Mouse (Mus musculus): Measurements from ENCODE around the gene Adgrb3. TPM values are rescaled to one million over a fixed set of nuclear protein-coding genes. Genes with fewer than 3 reads are reported as not detected.
A peak's percentile ranks its signal among the peaks of the same experiment; 100 is the strongest.

Adgrb3 gene
- polyA plus RNA-seq, 1 experiment = 54.7 TPM

DNA sequence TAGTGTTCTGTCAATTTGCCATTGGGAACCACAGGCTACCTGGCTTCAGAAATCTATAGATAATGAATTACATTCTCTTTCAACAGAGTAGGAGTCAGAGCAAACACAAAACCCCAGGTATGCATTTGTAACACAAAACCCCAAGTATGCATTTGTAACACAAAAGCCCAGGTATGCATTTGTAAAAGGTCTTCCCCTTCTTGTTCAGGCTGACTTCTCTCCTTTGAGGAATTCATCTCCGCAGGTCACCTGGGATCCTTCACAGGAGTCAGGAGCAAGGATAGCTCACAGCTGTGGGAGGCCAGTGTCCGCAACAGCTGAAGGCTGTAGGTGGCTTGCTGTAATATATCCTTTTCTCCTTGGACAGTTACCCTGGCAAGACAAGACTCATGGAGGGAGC lies 647.6 kb downstream of the Adgrb3 start:
- WGBS = 87% methylated on average over 2 of the region's 2 CpGs

DNA sequence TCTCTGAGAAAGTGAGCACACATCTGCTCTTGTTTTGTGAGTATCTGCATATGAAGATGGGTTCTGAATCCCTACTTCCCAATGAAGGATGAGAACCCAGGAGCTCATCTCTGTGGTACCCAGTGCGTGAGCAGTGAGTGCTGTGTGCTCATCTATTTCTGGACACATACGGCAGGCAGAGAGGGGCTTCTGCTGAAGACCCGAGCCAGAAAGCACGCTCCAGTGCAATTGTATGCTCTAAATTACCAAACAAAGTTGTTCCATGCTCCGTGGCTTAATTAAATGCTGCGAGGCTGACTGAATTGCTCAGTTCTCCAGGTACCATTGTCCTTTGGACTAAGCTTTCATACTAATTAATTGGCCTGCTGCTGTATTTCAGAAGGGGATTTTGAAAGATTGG lies 648.9 kb downstream of the Adgrb3 start:
- H3K4me3 ChIP-seq (replicated peaks; ENCODE audit: insufficient read depth, low read depth, low read length) = no peak overlapping the region
- TF ChIP-seq POLR2A (IDR thresholded peaks at IDR 0.05; ENCODE audit: borderline replicate concordance, insufficient read depth, low read length) (no peak), CTCF (IDR thresholded peaks at IDR 0.05; ENCODE audit: borderline replicate concordance, insufficient read depth, low read depth, low read length) (no peak)
- DNase-seq = no peak
- H3K27me3 ChIP-seq (ENCODE audit: control insufficient read depth, insufficient read depth, low read length) = no peaks in the 10 kb centered on the region
- WGBS = 54% methylated on average over 6 of the region's 6 CpGs
- H3K27ac ChIP-seq (ENCODE audit: insufficient read depth, low read length) = no peak overlapping the region
- peaks cover 11% of the 10 kb centered on the region for H3K4me1 ChIP-seq (ENCODE audit: control insufficient read depth, insufficient read depth, low read length)

More for the DNA sequence above, 647.6 kb downstream of the Adgrb3 start:
- TF ChIP-seq POLR2A (IDR thresholded peaks at IDR 0.05; ENCODE audit: borderline replicate concordance, insufficient read depth, low read length) (no peak), CTCF (IDR thresholded peaks at IDR 0.05; ENCODE audit: borderline replicate concordance, insufficient read depth, low read depth, low read length) (no peak)
- DNase-seq = no peak
- Histone ChIP-seq H3K4me3 (replicated peaks; ENCODE audit: insufficient read depth, low read depth, low read length) (no peak overlapping the region), H3K27me3 (ENCODE audit: control insufficient read depth, insufficient read depth, low read length) (no peaks in the 10 kb centered on the region), H3K27ac (ENCODE audit: insufficient read depth, low read length) (no peak overlapping the region), H3K4me1 (ENCODE audit: control insufficient read depth, insufficient read depth, low read length) (peaks cover 13% of the 10 kb centered on the region)

DNA sequence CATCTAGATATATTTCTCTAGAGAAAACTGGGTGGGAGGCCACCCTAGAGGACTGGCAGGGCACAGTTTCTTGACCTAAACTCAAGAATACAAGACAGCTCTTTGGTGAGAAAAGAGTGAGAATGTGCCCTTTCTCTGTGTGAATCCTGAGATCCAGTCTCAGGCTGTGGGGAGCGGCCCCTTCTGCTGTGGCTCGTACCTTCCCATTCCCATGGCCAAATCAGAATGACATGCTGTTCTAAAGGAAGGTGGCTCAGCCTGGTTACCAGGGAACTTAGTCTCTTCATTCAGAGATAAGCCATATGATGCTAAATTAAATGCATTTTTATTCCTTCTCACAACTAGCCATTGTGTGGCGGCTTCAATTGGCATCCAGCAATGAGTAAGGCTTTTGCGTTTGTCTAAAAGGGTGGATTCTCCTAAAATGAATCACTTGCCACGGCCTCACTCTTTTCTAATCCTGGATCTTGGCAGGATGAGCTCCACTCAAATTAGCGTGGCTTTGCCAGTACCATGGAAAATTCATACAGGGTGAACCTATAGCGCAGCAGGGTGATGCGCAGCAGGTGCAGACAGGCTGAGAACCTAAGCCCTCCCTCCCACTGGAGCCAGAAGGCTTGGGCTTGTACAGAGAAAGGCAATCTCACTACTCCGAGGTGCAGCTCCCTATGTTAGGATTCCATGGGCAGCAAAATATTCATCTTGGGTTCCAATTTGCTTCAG lies 649.5 kb downstream of the Adgrb3 start:
- 15% methylated on average over 9 of the region's 9 CpGs for WGBS
- TF ChIP-seq POLR2A (IDR thresholded peaks at IDR 0.05; ENCODE audit: borderline replicate concordance, insufficient read depth, low read length) (no peak), CTCF (IDR thresholded peaks at IDR 0.05; ENCODE audit: borderline replicate concordance, insufficient read depth, low read depth, low read length) (no peak)
- Histone ChIP-seq H3K27ac (ENCODE audit: insufficient read depth, low read length) (no peak overlapping the region), H3K4me1 (ENCODE audit: control insufficient read depth, insufficient read depth, low read length) (peaks cover 11% of the 10 kb centered on the region), H3K4me3 (replicated peaks; ENCODE audit: insufficient read depth, low read depth, low read length) (no peak overlapping the region), H3K27me3 (ENCODE audit: control insufficient read depth, insufficient read depth, low read length) (no peaks in the 10 kb centered on the region)
- peak; percentile 47 to 70 for DNase-seq

DNA sequence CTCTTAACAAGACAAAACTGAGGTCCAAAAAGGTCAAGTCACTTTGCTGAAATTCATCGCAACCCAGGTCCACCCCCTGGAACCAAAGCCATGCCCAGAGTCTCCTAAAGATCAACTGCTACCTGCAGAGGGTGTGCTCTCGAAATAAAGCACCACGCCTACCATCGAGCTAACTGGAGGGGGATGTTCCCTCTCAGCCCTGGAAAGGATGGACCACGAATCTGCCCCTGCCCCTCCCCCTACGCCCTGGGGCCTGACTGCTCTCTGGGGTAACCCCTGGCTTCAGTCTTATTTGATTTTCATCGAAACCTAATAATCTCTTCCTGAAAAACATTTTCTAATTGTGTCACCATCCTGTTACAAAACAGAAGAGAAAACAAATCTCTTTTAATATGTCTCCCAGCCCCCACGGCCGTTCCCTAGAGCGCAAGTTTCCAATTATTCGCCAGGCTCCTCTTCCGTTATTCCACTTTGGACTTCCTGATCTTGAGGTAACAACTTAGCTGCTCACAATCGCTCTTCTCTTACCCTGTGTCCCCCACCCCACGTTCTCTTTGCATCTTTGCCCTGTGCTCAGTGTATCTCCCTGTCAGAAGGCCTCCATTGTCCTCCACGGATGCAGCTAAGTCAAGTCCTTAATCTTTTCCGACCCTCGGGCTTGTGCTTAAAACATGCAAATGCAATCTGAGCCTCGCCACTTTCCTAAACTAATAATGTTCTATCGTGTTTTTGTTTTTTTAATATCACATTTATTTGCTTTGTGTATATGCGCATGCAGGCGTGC lies 651.0 kb downstream of the Adgrb3 start:
- Histone ChIP-seq H3K27ac (ENCODE audit: insufficient read depth, low read length) (no peak overlapping the region), H3K27me3 (ENCODE audit: control insufficient read depth, insufficient read depth, low read length) (no peaks in the 10 kb centered on the region), H3K4me1 (ENCODE audit: control insufficient read depth, insufficient read depth, low read length) (peaks cover 11% of the 10 kb centered on the region), H3K4me3 (replicated peaks; ENCODE audit: insufficient read depth, low read depth, low read length) (no peak overlapping the region)
- no peak for DNase-seq
- WGBS = 79% methylated on average over 21 of the region's 21 CpGs
- TF ChIP-seq CTCF (IDR thresholded peaks at IDR 0.05; ENCODE audit: borderline replicate concordance, insufficient read depth, low read depth, low read length) (no peak), POLR2A (IDR thresholded peaks at IDR 0.05; ENCODE audit: borderline replicate concordance, insufficient read depth, low read length) (no peak)

DNA sequence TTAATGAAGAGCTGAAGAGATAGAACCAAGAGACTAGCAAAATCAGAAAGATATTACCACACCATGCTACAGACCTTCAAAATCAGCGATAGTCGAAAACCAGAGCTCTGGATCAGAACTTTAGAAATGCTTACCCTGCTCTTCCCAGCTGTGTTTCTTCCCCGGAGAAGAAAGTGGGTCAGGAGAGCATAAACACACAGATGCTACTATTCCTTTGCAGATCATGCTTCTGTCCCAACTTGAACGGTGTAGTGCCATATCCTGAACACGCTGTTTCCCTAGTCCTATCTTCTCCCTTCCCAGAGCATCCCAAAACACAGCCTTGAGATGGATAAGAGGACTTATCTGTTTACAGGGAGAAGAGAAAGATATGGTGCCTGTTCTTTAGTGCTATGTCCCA lies 662.4 kb downstream of the Adgrb3 start:
- WGBS = 72% methylated on average over 5 of the region's 5 CpGs
- TF ChIP-seq CTCF (IDR thresholded peaks at IDR 0.05; ENCODE audit: borderline replicate concordance, insufficient read depth, low read depth, low read length) = no peak
- no peak for TF ChIP-seq POLR2A (IDR thresholded peaks at IDR 0.05; ENCODE audit: borderline replicate concordance, insufficient read depth, low read length)
- DNase-seq = no peak
- Histone ChIP-seq H3K27ac (ENCODE audit: insufficient read depth, low read length) (no peak overlapping the region), H3K4me3 (replicated peaks; ENCODE audit: insufficient read depth, low read depth, low read length) (no peak overlapping the region), H3K4me1 (ENCODE audit: control insufficient read depth, insufficient read depth, low read length) (peaks cover 15% of the 10 kb centered on the region), H3K27me3 (ENCODE audit: control insufficient read depth, insufficient read depth, low read length) (no peaks in the 10 kb centered on the region)

DNA sequence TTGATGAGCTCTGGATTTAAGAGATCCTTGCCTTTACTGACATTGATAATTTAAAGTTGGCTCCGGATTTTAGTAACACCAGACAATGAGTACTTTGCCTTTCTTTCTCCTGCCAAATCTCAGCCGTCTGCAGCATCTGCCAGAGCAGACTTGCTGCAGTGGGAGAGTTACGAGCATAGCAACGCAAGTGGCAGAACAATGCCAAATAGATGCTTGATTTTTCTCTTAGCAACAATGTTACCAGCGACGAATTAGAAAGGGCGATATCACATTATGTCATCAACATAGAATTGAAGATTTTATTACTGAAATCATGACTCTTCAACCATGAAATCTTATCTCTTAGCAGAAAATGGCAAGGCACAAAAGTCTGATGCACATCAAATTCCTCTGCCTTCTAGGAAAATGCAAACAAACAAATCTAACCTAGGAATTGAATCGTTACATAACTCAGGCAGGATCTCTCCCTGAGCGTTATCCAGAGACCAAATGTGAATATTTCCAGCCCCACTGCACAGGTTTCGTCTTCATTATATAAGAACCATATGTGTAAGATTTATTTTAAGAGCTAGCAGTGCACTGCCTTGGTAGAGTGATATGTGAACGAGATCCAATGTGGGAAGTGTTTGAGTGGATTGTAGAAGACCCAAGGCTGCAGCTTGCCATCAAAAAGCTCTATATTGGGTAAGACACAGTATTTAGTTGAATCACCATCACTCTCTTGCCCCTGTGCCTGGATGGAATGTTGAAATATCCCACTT lies 663.3 kb downstream of the Adgrb3 start:
- Histone ChIP-seq H3K4me1 (ENCODE audit: control insufficient read depth, insufficient read depth, low read length) (peaks cover 10% of the 10 kb centered on the region; the same call in 1 of the 2 replicates), H3K4me3 (replicated peaks; ENCODE audit: insufficient read depth, low read depth, low read length) (no peak overlapping the region), H3K27ac (ENCODE audit: insufficient read depth, low read length) (no peak overlapping the region), H3K27me3 (ENCODE audit: control insufficient read depth, insufficient read depth, low read length) (no peaks in the 10 kb centered on the region)
- TF ChIP-seq POLR2A (IDR thresholded peaks at IDR 0.05; ENCODE audit: borderline replicate concordance, insufficient read depth, low read length) (no peak), CTCF (IDR thresholded peaks at IDR 0.05; ENCODE audit: borderline replicate concordance, insufficient read depth, low read depth, low read length) (no peak)
- 8% methylated on average over 11 of the region's 11 CpGs for WGBS
- DNase-seq = peak; percentile 32 to 59

DNA sequence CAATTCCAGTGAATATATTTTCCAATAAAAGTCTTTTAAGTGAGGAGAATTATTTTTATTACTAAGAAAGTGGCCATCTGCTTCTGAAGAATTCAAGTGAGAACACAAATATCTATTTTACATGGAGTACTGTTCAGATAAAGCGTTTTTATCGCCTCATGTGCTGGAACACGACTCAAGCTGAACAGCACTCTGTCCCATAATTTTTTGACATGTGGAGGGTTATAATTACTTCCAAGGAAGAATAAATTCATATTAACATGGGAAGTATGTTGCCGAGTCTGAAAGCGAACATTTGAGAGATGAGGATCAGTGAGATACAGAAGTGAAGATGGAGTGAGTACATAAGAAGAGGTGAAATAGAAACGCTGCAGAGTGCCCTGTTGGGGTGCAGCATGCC lies 665.9 kb downstream of the Adgrb3 start:
- Histone ChIP-seq H3K4me3 (replicated peaks; ENCODE audit: insufficient read depth, low read depth, low read length) (no peak overlapping the region), H3K4me1 (ENCODE audit: control insufficient read depth, insufficient read depth, low read length) (peaks cover 10% of the 10 kb centered on the region; the same call in 1 of the 2 replicates), H3K27me3 (ENCODE audit: control insufficient read depth, insufficient read depth, low read length) (no peaks in the 10 kb centered on the region), H3K27ac (ENCODE audit: insufficient read depth, low read length) (no peak overlapping the region)
- no peak for DNase-seq
- WGBS = 73% methylated on average over 6 of the region's 6 CpGs
- TF ChIP-seq POLR2A (IDR thresholded peaks at IDR 0.05; ENCODE audit: borderline replicate concordance, insufficient read depth, low read length) (no peak), CTCF (IDR thresholded peaks at IDR 0.05; ENCODE audit: borderline replicate concordance, insufficient read depth, low read depth, low read length) (no peak)
